Comparison of ENCODE assay signal across 15 mouse cellular contexts in the genomic region with DNA sequence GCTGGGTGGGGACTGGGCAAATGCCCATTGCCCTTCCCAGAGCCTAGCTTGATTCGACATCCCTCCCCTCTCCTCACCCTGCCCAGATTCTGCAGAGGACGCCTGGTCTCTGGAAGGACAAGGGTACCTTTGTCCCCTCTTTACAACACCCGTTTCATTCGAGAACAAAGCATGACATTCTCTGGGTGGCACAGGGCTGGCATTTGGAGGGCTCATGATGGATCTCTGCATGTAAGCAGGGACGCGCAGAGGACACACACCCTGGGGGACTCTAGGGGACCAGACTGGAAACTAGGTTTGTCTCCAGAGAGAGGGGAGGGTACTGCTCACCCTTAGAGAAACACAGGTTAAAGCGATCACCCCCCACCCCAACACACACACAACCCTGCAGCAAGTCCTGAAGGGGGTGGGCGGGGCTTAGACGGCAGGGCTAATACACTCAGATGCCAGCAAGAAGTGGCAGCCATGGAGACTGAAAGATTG. TPM values are rescaled to one million over a fixed set of nuclear protein-coding genes. Genes with fewer than 3 reads are reported as not detected.
DNase-seq lines count a peak whose midpoint lies in the region; ATAC-seq and TF ChIP-seq lines count a peak whose summit lies in the region.
"Had no signal": no experiment of that assay in that cellular context is flagged by ENCODE, and none has a peak within 500 bp of the region (broad histone marks: within the 10 kb centered on the region; RNA-seq: fewer than 3 reads in every experiment).

No protein-coding gene starts in this region.

- 56% methylated on average over 9 of the region's 9 CpGs for WGBS in hindbrain, embryonic 14.5 days
- WGBS in midbrain, embryonic 13.5 days, result 74% methylated on average over 9 of the region's 9 CpGs

- TF ChIP-seq POLR2A in brain, embryonic 14.5 days (IDR thresholded peaks at IDR 0.05; ENCODE audit: borderline replicate concordance, extremely low read depth, insufficient read depth, insufficient read length, poor library complexity, severe bottlenecking), result no peak

- no peak overlapping the region for H3K4me2 ChIP-seq in hindbrain, embryonic 14.5 days (replicated peaks)
- no peak overlapping the region for H3K4me2 ChIP-seq in midbrain, embryonic 13.5 days (replicated peaks)
- H3K4me2 ChIP-seq: heart, embryonic 12.5 days; lung, embryonic 15.5 days had no signal

- no peak overlapping the region for H3K4me3 ChIP-seq in hindbrain, embryonic 14.5 days (replicated peaks; ENCODE audit: low read length)
- H3K4me3 ChIP-seq in midbrain, embryonic 13.5 days (replicated peaks), result no peak overlapping the region
- H3K4me3 ChIP-seq: heart, embryonic 12.5 days; lung, embryonic 15.5 days had no signal

- peak; percentile 79 for ATAC-seq in hindbrain, embryonic 14.5 days (ENCODE audit: low FRiP score)
- ATAC-seq in midbrain, embryonic 13.5 days, result no peak

- H3K9ac ChIP-seq in hindbrain, embryonic 14.5 days, result no peak overlapping the region
- no peak overlapping the region for H3K9ac ChIP-seq in midbrain, embryonic 13.5 days (replicated peaks)
- H3K9ac ChIP-seq: heart, embryonic 12.5 days; lung, embryonic 15.5 days had no signal

- peaks cover 78% of the 10 kb centered on the region for H3K36me3 ChIP-seq in hindbrain, embryonic 14.5 days (replicated peaks; ENCODE audit: control insufficient read depth, insufficient read depth)
- peaks cover 85% of the 10 kb centered on the region for H3K36me3 ChIP-seq in midbrain, embryonic 13.5 days

- no peaks in the 10 kb centered on the region for H3K4me1 ChIP-seq in hindbrain, embryonic 14.5 days (replicated peaks; ENCODE audit: control insufficient read depth, insufficient read depth, low read length)
- H3K4me1 ChIP-seq in midbrain, embryonic 13.5 days (replicated peaks), result no peaks in the 10 kb centered on the region
- H3K4me1 ChIP-seq: heart, embryonic 12.5 days; lung, embryonic 15.5 days had no signal

- no peak for TF ChIP-seq CTCF in brain, embryonic 14.5 days (IDR thresholded peaks at IDR 0.05; ENCODE audit: borderline replicate concordance, extremely low read depth, insufficient read depth, insufficient read length)

- no peaks in the 10 kb centered on the region for H3K9me3 ChIP-seq in hindbrain, embryonic 14.5 days (ENCODE audit: control insufficient read depth, low read length)
- no peaks in the 10 kb centered on the region for H3K9me3 ChIP-seq in midbrain, embryonic 13.5 days
- H3K9me3 ChIP-seq: heart, embryonic 12.5 days; lung, embryonic 15.5 days had no signal

- H3K27ac ChIP-seq in hindbrain, embryonic 14.5 days, result peak overlapping the region; percentile 54
- peak overlapping the region; percentile 30; the same call in 1 of the 2 replicates for H3K27ac ChIP-seq in midbrain, embryonic 13.5 days
- H3K27ac ChIP-seq: lung, embryonic 15.5 days had no signal

- DNase-seq in layer of hippocampus, adult 11-12 months (ENCODE audit: low spot score), result peak; percentile 73
- DNase-seq in layer of hippocampus, postnatal 25 days (ENCODE audit: extremely low spot score in 1 of 2, low spot score in 1 of 2), result no peak
- peak; percentile 84 for DNase-seq in brain, embryonic 14.5 days (ENCODE audit: low read depth)
- peak; percentile 38 for DNase-seq in hindbrain, embryonic 14.5 days (ENCODE audit: low spot score)
- no peak for DNase-seq in lung, postnatal 4 days
- no peak for DNase-seq in kidney, postnatal 25 days
- no peak for DNase-seq in lung, adult 18-20 months
- DNase-seq: kidney, adult 18-20 months; thymus, postnatal 14 days had no signal

- no peaks in the 10 kb centered on the region for H3K27me3 ChIP-seq in hindbrain, embryonic 14.5 days (ENCODE audit: control insufficient read depth, insufficient read depth, low read length)
- no peaks in the 10 kb centered on the region for H3K27me3 ChIP-seq in midbrain, embryonic 13.5 days
- H3K27me3 ChIP-seq: CH12.LX; heart, embryonic 12.5 days; lung, embryonic 15.5 days had no signal

RNA-seq across cellular contexts. Expression of a gene that starts 46.4 kb away (rescaled TPM):
- 100 to 1,000 TPM in 1 of 2 experiments, 10 to 100 TPM in 1; 99.8 to 101 TPM for total RNA-seq in layer of hippocampus, postnatal 25 days (2021)
- polyA plus RNA-seq in brain, embryonic 14.5 days (2012; rRNA removed), result 77.0 and 115 TPM in 2 replicates
- 16.3 and 16.8 TPM in 2 replicates for polyA plus RNA-seq in hindbrain, embryonic 14.5 days (2014; fragmentation: Nextera tagmentation; extraction: Ambion mirVana)
- polyA plus RNA-seq in midbrain, embryonic 13.5 days (2015; fragmentation: Nextera tagmentation; extraction: Ambion mirVana), result 13.4 and 15.3 TPM in 2 replicates

RNA-seq across cellular contexts. Expression of a gene that starts 49.3 kb away (rescaled TPM):
- total RNA-seq in layer of hippocampus, postnatal 25 days (2021), result 10 to 100 TPM; 23.1 to 29.9 TPM
- 78.1 and 80.5 TPM in 2 replicates for polyA plus RNA-seq in brain, embryonic 14.5 days (2012; rRNA removed)
- polyA plus RNA-seq in hindbrain, embryonic 14.5 days (2014; fragmentation: Nextera tagmentation; extraction: Ambion mirVana), result 57.1 and 57.3 TPM in 2 replicates
- 89.6 and 96.6 TPM in 2 replicates for polyA plus RNA-seq in midbrain, embryonic 13.5 days (2015; fragmentation: Nextera tagmentation; extraction: Ambion mirVana)

RNA-seq across cellular contexts. Expression of a gene that starts 54.1 kb away (rescaled TPM):
- 1 to 10 TPM; 5.1 to 6.7 TPM for total RNA-seq in layer of hippocampus, postnatal 25 days (2021)
- polyA plus RNA-seq in brain, embryonic 14.5 days (2012; rRNA removed), result 0.04 and 0.06 TPM in 2 replicates
- 0.25 and 0.39 TPM in 2 replicates for polyA plus RNA-seq in hindbrain, embryonic 14.5 days (2014; fragmentation: Nextera tagmentation; extraction: Ambion mirVana)
- 0.47 and 0.48 TPM in 2 replicates for polyA plus RNA-seq in midbrain, embryonic 13.5 days (2015; fragmentation: Nextera tagmentation; extraction: Ambion mirVana)
- total RNA-seq: common myeloid progenitor, adult 5-6 weeks; monocyte, adult 5-6 weeks had no signal
- polyA plus RNA-seq: heart, embryonic 12.5 days had no signal

Comparison
In these comparisons a context has a peak if more than half of its experiments do, and no peak if none do; other contexts are left out.
1. DNase-seq: peak in layer of hippocampus, adult 11-12 months (single experiment), brain, embryonic 14.5 days (single experiment) and hindbrain, embryonic 14.5 days (single experiment); none in layer of hippocampus, postnatal 25 days (0 of 2), lung, postnatal 4 days (0 of 2), kidney, postnatal 25 days (0 of 2) and lung, adult 18-20 months (0 of 2).